Mouse (Mus musculus) limb, embryonic 12.5 days (tissue): Measurements from ENCODE around the gene Emp2. TPM values are rescaled to one million over a fixed set of nuclear protein-coding genes. Genes with fewer than 3 reads are reported as not detected.

Source experiments
- microRNA-seq: library from miRNA; unstranded; fragments of <30 nt; microRNA quantifications from one replicate; pipeline ENCODE4, GENCODE M21; 2017
- polyA plus RNA-seq: library from polyadenylated mRNA; unstranded; fragments of >200 nt; fragmentation: Nextera tagmentation; extraction: Ambion mirVana; gene quantifications from 2 replicates; pipeline ENCODE4 v1.2.1, GENCODE M21; 2016

The Emp2 gene
- polyA plus RNA-seq, 1 experiment from 2014 or later: 12.6 TPM

Small RNA genes lying within 50 kb of the gene (microRNA-seq; reads per million reads assigned to microRNA genes)
- gene Gm22932: not detected

Other genes with a start within 250 kb of the Emp2 start
- gene Rpl39l, start 143.7 kb downstream of the Emp2 start, polyA plus RNA-seq: 1.1 and 2.0 TPM in 2 replicates
- 2.5 and 2.9 TPM in 2 replicates for gene Atf7ip2, start 121.3 kb downstream of the Emp2 start, polyA plus RNA-seq
- gene Tekt5, start 81.5 kb upstream of the Emp2 start, polyA plus RNA-seq: 0.19 TPM in 1 of 2 replicates, not detected in the other
- 80.4 and 82.7 TPM in 2 replicates for gene Nubp1, start 98.0 kb upstream of the Emp2 start, polyA plus RNA-seq
- 24.0 and 25.0 TPM in 2 replicates for gene Tvp23a, start 133.4 kb upstream of the Emp2 start, polyA plus RNA-seq
- 0.36 and 0.38 TPM in 2 replicates for gene Ciita, start 166.1 kb upstream of the Emp2 start, polyA plus RNA-seq
- gene Dexi, start 229.1 kb upstream of the Emp2 start, polyA plus RNA-seq: 34.0 and 34.3 TPM in 2 replicates
- gene Clec16a, start 231.4 kb upstream of the Emp2 start, polyA plus RNA-seq: 34.6 and 40.6 TPM in 2 replicates